Mouse (Mus musculus): Measurements from ENCODE around the gene Sox11. TPM values are rescaled to one million over a fixed set of nuclear protein-coding genes. Genes with fewer than 3 reads are reported as not detected.

The Sox11 gene
- polyA plus RNA-seq, 1 experiment from 2014 or later = 618 TPM

DNA sequence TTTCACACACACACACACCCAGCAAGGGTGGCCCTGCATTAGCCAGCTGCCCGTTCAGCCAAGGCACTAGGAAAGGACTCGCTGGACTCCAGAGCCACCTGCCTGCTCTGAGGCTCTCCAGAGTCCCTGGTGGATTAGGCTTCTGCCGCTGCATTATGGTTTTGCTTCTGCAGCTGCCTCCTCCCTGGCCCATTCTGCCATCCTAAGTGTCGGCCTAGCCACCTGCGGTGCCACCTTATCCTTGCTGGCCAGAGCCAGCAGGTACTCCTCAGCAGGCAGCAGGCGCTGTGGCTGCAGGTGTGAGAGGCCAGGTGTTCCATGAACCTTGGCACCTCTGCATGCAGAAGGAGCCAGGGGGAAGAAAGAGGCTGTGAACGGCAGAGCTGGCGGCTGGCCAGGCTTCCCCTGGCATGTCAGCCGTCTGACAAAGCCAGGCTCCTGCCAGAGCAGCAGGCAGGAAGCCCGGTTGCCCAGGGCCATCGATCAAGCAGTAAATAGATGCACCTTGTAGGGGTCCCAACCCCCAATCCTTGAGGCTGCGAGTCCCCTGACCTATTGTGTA lies 14.8 kb upstream of the Sox11 start:
- 32% methylated on average over 12 of the region's 12 CpGs for WGBS
- Histone ChIP-seq H3K36me3 (ENCODE audit: control insufficient read depth, insufficient read depth, low read length) (no peaks in the 10 kb centered on the region), H3K4me1 (ENCODE audit: control insufficient read depth, insufficient read depth, low read length) (no peaks in the 10 kb centered on the region), H3K4me2 (no peak overlapping the region), H3K27me3 (ENCODE audit: control insufficient read depth, insufficient read depth, low read length) (no peaks in the 10 kb centered on the region), H3K4me3 (ENCODE audit: low read depth, low read length) (no peak overlapping the region), H3K9ac (ENCODE audit: low read length) (no peak overlapping the region), H3K27ac (ENCODE audit: low read depth, low read length) (no peak overlapping the region), H3K9me3 (ENCODE audit: control insufficient read depth, low read length) (no peaks in the 10 kb centered on the region)
- no peak for ATAC-seq (ENCODE audit: low FRiP score)
- DNase-seq (ENCODE audit: low spot score, missing footprints) = no peak

GRCm38 (mm10) chr12:27356571-27356970 lies 14.2 kb upstream of the Sox11 start:
- Histone ChIP-seq H3K4me3 (ENCODE audit: low read depth, low read length) (no peak overlapping the region), H3K9me3 (ENCODE audit: control insufficient read depth, low read length) (no peaks in the 10 kb centered on the region), H3K27ac (ENCODE audit: low read depth, low read length) (no peak overlapping the region), H3K9ac (ENCODE audit: low read length) (no peak overlapping the region), H3K4me1 (ENCODE audit: control insufficient read depth, insufficient read depth, low read length) (no peaks in the 10 kb centered on the region), H3K36me3 (ENCODE audit: control insufficient read depth, insufficient read depth, low read length) (no peaks in the 10 kb centered on the region), H3K27me3 (ENCODE audit: control insufficient read depth, insufficient read depth, low read length) (no peaks in the 10 kb centered on the region), H3K4me2 (no peak overlapping the region)
- WGBS = 84% methylated on average over 5 of the region's 5 CpGs
- ATAC-seq (ENCODE audit: low FRiP score) = no peak
- no peak for DNase-seq (ENCODE audit: low spot score, missing footprints)

GRCm38 (mm10) chr12:27343606-27344410 lies 1.4 kb upstream of the Sox11 start:
- 3% methylated on average over 17 of the region's 17 CpGs for WGBS
- H3K9ac ChIP-seq (ENCODE audit: low read length) = peak overlapping the region; percentile 100
- H3K36me3 ChIP-seq (ENCODE audit: control insufficient read depth, insufficient read depth, low read length) = peaks cover 7% of the 10 kb centered on the region
- no peaks in the 10 kb centered on the region for H3K27me3 ChIP-seq (ENCODE audit: control insufficient read depth, insufficient read depth, low read length)
- ATAC-seq (ENCODE audit: low FRiP score) (no peak), DNase-seq (ENCODE audit: low spot score, missing footprints) (peak; percentile 97)
- peak overlapping the region; percentile 99 for H3K4me3 ChIP-seq (ENCODE audit: low read depth, low read length)
- peak overlapping the region; percentile 69 for H3K4me2 ChIP-seq
- H3K4me1 ChIP-seq (ENCODE audit: control insufficient read depth, insufficient read depth, low read length) = peaks cover 10% of the 10 kb centered on the region
- no peaks in the 10 kb centered on the region for H3K9me3 ChIP-seq (ENCODE audit: control insufficient read depth, low read length)
- H3K27ac ChIP-seq (ENCODE audit: low read depth, low read length) = peak overlapping the region; percentile 99

- no peaks in the 10 kb centered on the region for H3K27me3 ChIP-seq (ENCODE audit: control insufficient read depth, insufficient read depth, low read length)
- peaks cover 9% of the 10 kb centered on the region for H3K36me3 ChIP-seq (ENCODE audit: control insufficient read depth, insufficient read depth, low read length)
- H3K9me3 ChIP-seq (ENCODE audit: control insufficient read depth, low read length) = no peaks in the 10 kb centered on the region
- H3K4me1 ChIP-seq (ENCODE audit: control insufficient read depth, insufficient read depth, low read length) = peaks cover 10% of the 10 kb centered on the region
- peak overlapping the region; percentile 99 for H3K27ac ChIP-seq (ENCODE audit: low read depth, low read length)
- H3K4me2 ChIP-seq = peak overlapping the region; percentile 69
- H3K9ac ChIP-seq (ENCODE audit: low read length) = peak overlapping the region; percentile 100
- peak overlapping the region; percentile 99 for H3K4me3 ChIP-seq (ENCODE audit: low read depth, low read length)
- ATAC-seq (ENCODE audit: low FRiP score) (peak; percentile 92), DNase-seq (ENCODE audit: low spot score, missing footprints) (peak; percentile 99)
- under 1% methylated on average over 82 of the region's 83 CpGs for WGBS
These were observed 574 bp upstream of the Sox11 start for GRCm38 (mm10) chr12:27342691-27343605.

- WGBS = under 1% methylated on average over 58 of the region's 80 CpGs
- Histone ChIP-seq H3K4me3 (ENCODE audit: low read depth, low read length) (peak overlapping the region; percentile 99), H3K36me3 (ENCODE audit: control insufficient read depth, insufficient read depth, low read length) (peaks cover 9% of the 10 kb centered on the region), H3K4me1 (ENCODE audit: control insufficient read depth, insufficient read depth, low read length) (peaks cover 8% of the 10 kb centered on the region), H3K27ac (ENCODE audit: low read depth, low read length) (peak overlapping the region; percentile 99), H3K4me2 (peak overlapping the region; percentile 69; the same call in 1 of the 2 replicates), H3K9me3 (ENCODE audit: control insufficient read depth, low read length) (no peaks in the 10 kb centered on the region), H3K27me3 (ENCODE audit: control insufficient read depth, insufficient read depth, low read length) (no peaks in the 10 kb centered on the region), H3K9ac (ENCODE audit: low read length) (peak overlapping the region; percentile 100)
- no peak for ATAC-seq (ENCODE audit: low FRiP score)
- DNase-seq (ENCODE audit: low spot score, missing footprints) = peak; percentile 97
These were observed 1.1 kb downstream of the Sox11 start for GRCm38 (mm10) chr12:27341130-27341870.

DNA sequence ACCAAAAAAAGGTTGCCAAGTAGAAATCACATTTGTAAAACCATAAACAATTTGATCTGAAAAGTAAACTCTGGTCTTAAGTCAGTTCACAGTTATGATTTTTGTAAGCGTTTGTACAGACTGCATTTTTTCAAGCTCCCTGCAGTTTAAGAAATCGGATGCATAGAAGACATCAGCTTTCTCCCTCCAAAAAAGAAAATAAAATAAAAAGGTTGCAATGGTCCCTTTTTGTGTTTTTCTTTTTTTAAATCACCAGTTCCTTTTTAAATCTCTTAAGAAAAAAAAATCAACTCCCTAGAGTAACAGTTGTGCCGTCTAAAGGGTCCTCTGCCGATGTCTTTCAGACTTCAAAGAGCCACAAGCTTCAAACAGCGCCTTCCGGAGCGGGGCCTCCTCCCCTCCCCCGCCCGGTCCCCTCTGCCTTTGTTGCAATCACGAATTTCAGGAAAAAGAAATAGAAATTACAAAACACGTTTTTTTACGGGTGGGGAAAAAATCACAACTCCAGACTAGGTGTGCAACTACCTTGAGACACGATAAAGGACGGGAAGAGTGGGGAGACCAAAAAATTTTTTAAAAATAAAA lies 1.8 kb downstream of the Sox11 start:
- Histone ChIP-seq H3K27ac (ENCODE audit: low read depth, low read length) (peak overlapping the region; percentile 99), H3K4me1 (ENCODE audit: control insufficient read depth, insufficient read depth, low read length) (peaks cover 13% of the 10 kb centered on the region), H3K4me3 (ENCODE audit: low read depth, low read length) (peak overlapping the region; percentile 99), H3K36me3 (ENCODE audit: control insufficient read depth, insufficient read depth, low read length) (peaks cover 9% of the 10 kb centered on the region), H3K9me3 (ENCODE audit: control insufficient read depth, low read length) (no peaks in the 10 kb centered on the region), H3K27me3 (ENCODE audit: control insufficient read depth, insufficient read depth, low read length) (no peaks in the 10 kb centered on the region), H3K4me2 (peak overlapping the region; percentile 13; the same call in 1 of the 2 replicates), H3K9ac (ENCODE audit: low read length) (peak overlapping the region; percentile 100)
- WGBS = under 1% methylated on average over 14 of the region's 14 CpGs
- no peak for ATAC-seq (ENCODE audit: low FRiP score)
- DNase-seq (ENCODE audit: low spot score, missing footprints) = peak; percentile 94

DNA sequence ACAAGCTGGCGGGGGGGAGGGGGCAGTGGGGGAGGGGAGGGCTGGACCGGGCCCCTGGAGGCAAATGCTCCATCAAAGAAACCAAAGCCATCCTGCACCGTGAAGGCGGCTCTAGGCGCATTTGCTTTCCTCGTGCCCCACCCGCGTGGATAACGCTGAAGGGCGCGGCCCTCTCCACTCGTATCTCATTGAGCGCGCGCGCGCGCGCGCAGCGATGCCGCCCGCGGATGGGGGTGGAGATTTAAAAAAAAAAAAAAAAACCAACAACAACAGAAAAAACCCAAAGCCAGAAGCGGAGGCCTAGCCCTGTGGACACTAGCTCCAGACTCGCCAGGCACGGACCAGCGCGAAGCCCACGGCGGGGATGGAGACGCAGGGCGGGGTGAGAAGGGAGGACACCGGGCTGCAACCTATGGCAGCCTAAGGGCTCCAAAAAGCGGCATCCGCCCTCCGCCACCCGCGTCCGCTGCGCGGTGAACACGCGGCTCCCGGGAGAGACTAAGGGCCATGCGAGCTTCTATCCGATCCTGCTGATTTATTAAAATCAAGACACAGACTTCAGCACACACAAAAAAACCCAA lies 3.1 kb downstream of the Sox11 start:
- Histone ChIP-seq H3K9ac (ENCODE audit: low read length) (peak overlapping the region; percentile 99), H3K4me2 (peak overlapping the region; percentile 66), H3K9me3 (ENCODE audit: control insufficient read depth, low read length) (no peaks in the 10 kb centered on the region), H3K27me3 (ENCODE audit: control insufficient read depth, insufficient read depth, low read length) (no peaks in the 10 kb centered on the region), H3K27ac (ENCODE audit: low read depth, low read length) (peak overlapping the region; percentile 89), H3K36me3 (ENCODE audit: control insufficient read depth, insufficient read depth, low read length) (peaks cover 12% of the 10 kb centered on the region), H3K4me3 (ENCODE audit: low read depth, low read length) (peak overlapping the region; percentile 92), H3K4me1 (ENCODE audit: control insufficient read depth, insufficient read depth, low read length) (peaks cover 11% of the 10 kb centered on the region)
- under 1% methylated on average over 46 of the region's 47 CpGs for WGBS
- DNase-seq (ENCODE audit: low spot score, missing footprints) (peak; percentile 96), ATAC-seq (ENCODE audit: low FRiP score) (no peak)

DNA sequence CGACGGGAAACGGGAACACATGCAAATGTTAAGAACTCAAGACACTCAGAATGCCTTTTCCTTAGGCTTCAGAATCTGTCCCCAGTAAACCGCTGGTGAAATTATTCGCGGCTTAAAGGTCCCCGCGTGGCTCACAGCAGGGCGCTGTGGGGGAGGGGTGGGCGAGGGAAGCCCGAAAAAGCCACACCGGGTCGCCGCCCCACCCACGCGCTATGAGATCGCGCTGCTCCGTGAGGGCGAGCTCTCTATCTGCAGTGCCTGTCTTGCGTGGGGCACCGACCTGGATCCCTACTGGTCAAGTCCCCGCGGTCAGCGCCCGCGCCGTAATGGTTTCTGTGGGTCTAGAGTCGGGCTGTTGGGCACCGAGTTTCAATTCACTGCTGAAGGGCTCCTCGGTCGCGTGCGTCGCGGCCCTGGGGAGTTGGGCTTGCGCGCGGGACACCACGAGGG lies 3.6 kb downstream of the Sox11 start:
- DNase-seq (ENCODE audit: low spot score, missing footprints) = peak; percentile 97
- H3K4me2 ChIP-seq = peak overlapping the region; percentile 66
- H3K4me3 ChIP-seq (ENCODE audit: low read depth, low read length) = peak overlapping the region; percentile 92
- peaks cover 9% of the 10 kb centered on the region for H3K4me1 ChIP-seq (ENCODE audit: control insufficient read depth, insufficient read depth, low read length)
- H3K9ac ChIP-seq (ENCODE audit: low read length) = peak overlapping the region; percentile 99
- H3K27me3 ChIP-seq (ENCODE audit: control insufficient read depth, insufficient read depth, low read length) = no peaks in the 10 kb centered on the region
- under 1% methylated on average over 37 of the region's 40 CpGs for WGBS
- no peaks in the 10 kb centered on the region for H3K9me3 ChIP-seq (ENCODE audit: control insufficient read depth, low read length)
- no peak for ATAC-seq (ENCODE audit: low FRiP score)
- peaks cover 12% of the 10 kb centered on the region for H3K36me3 ChIP-seq (ENCODE audit: control insufficient read depth, insufficient read depth, low read length)
- H3K27ac ChIP-seq (ENCODE audit: low read depth, low read length) = peak overlapping the region; percentile 89

Data from midbrain, embryonic 11.5 days (tissue).